Mouse (Mus musculus) E14TG2a.4 (cell line): ENCODE data around the gene Kansl1.

Experiments
- H3K27me3 ChIP-seq: 2 replicates; pipeline ENCODE4 v1.6.1; 2014; ENCODE audit warnings: low read length, control low read depth; ENCODE audit not compliant: insufficient read depth
- H3K36me3 ChIP-seq: 2 replicates; pipeline ENCODE4 v1.6.1; 2014; ENCODE audit warnings: low read length, control low read depth; ENCODE audit not compliant: insufficient read depth
- H3K4me1 ChIP-seq: replicated peaks from 2 replicates; pipeline ENCODE4 v1.6.1; 2014; ENCODE audit warnings: low read depth, low read length, control low read depth
- H3K4me3 ChIP-seq: replicated peaks from 2 replicates; pipeline ENCODE4 v1.5.1; 2014; ENCODE audit warnings: mild to moderate bottlenecking, low read length
- H3K9me3 ChIP-seq: 2 replicates; pipeline ENCODE4 v1.6.1; 2014; ENCODE audit warnings: low read length, control low read depth
- CTCF ChIP-seq: conservative IDR thresholded peaks from 2 replicates; pipeline ENCODE4 v1.5.1; 2014; ENCODE audit warnings: low read length
- NANOG ChIP-seq: IDR thresholded peaks from 2 replicates; pipeline ENCODE4 v1.6.1; 2014; ENCODE audit warnings: borderline replicate concordance, low read length, mixed read lengths
- POU5F1 ChIP-seq: IDR thresholded peaks from 2 replicates; pipeline ENCODE4 v1.6.1; 2014; ENCODE audit warnings: low read length, borderline replicate concordance

Kansl1 gene

DNA sequence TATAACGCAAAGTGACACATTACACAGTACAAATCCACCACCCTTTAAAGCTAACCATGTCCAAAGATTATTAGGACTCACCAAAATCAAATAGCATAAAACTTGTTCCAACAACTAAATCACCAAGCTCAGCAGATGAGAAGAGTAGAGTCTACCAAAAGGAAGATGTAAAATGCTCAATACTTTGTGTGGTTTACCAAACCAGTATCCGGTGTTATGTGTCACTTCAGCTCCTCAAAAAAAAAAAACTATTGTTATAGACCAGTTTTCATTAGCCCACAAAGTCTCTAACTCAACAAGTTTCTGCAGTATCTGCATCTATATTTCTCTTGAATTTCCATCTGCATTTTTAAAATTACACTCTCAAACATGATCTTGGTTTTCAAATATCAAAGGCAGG lies 25.3 kb downstream of the Kansl1 start:
- no peak for TF ChIP-seq CTCF
- no peak for TF ChIP-seq NANOG
- TF ChIP-seq POU5F1 = no peak
- Histone ChIP-seq H3K36me3 (peaks cover 6% of the 10 kb centered on the region; the same call in 1 of the 2 replicates), H3K4me3 (peak overlapping the region; percentile 92), H3K27me3 (no peaks in the 10 kb centered on the region), H3K4me1 (peaks cover 46% of the 10 kb centered on the region), H3K9me3 (no peaks in the 10 kb centered on the region)

DNA sequence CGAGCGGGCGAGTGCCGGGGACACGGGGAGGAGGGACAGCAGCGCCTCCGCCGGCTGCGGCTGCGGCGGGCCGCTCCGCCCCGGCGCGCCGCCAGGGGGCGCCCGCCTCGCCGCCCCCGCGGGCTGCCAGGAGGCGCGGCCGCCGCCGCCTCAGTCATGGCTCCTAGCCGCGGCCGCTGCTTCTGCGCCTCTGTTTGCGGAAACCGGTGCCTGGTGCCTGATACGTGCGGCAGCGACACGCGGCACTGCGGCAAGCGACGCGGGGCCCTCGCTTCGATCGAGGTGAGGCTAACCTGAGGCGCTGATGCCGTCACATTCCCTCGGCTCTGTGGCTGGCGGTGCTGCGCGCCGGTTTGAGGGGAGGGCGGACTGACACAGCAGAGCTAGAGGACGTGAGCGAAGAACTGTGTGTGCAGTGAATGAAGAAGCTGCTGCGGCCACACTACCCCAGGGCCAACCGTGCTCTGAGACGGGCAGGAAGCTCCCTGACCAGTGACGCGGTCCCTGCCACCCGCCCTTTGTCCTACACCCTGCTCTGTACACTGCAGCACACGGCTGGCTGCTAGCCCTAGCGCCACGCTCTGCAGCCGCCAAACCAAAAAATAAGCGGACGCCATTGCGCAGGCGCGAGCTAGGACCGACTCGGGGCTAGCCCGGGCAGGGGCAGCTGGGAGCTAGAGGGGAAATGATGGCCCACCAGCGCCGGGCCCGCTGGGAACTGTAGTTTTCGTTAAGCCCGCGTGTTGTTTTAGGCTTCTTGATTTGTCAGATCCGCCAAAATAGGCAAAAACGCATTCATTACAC lies 26.1 kb downstream of the Kansl1 start:
- H3K4me1 ChIP-seq = peaks cover 51% of the 10 kb centered on the region
- H3K9me3 ChIP-seq = no peaks in the 10 kb centered on the region
- TF ChIP-seq NANOG (no peak), POU5F1 (no peak), CTCF (no peak)
- H3K27me3 ChIP-seq = no peaks in the 10 kb centered on the region
- H3K4me3 ChIP-seq = peak overlapping the region; percentile 92
- peaks cover 6% of the 10 kb centered on the region; the same call in 1 of the 2 replicates for H3K36me3 ChIP-seq

DNA sequence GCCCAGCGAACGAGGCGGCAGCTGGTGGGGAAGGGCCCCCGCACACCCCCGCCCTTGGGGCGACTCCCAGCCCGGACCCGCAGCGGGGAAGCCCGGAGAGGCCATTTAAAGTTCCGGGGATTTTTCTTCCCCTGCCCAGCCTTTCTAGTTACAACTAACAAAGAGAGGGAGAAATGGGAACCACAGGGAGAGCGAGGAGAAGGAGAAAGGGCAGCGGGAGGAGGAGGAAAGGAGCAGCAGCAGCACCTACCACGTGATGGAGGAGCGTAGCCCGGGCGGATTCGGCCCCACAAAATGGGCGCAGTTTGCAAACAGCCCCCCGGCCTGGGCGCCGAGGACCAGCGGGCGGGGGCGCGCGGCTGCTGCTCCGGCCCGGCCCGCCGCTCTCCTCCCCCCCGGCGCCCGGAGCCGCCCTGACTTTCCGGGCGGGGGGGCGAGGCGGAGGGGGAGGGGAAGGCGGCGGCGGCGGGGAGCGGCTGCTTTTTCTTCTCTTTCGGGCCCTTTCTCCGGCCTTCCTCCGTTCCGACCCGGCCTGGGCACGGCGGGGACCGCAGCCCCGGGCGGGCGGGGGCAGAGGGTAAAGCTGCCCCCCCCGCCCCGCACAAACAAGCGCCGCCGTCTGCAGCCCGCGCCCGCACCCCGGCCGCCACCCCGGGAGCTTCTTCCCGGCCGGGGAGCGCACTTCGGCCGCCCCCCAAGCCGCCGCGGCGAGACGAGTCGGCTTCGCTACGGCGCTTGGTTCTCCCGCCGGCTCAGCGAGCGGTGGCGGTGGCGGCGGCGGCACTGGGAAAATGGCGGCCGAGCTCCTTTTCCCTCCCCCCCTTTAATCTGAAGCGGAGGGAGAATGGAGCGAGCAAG lies 27.0 kb downstream of the Kansl1 start:
- H3K27me3 ChIP-seq = no peaks in the 10 kb centered on the region
- H3K9me3 ChIP-seq = no peaks in the 10 kb centered on the region
- H3K36me3 ChIP-seq = peaks cover 6% of the 10 kb centered on the region; the same call in 1 of the 2 replicates
- TF ChIP-seq POU5F1 = no peak
- TF ChIP-seq CTCF = no peak
- TF ChIP-seq NANOG = no peak
- H3K4me1 ChIP-seq = peaks cover 57% of the 10 kb centered on the region
- peak overlapping the region; percentile 92 for H3K4me3 ChIP-seq

DNA sequence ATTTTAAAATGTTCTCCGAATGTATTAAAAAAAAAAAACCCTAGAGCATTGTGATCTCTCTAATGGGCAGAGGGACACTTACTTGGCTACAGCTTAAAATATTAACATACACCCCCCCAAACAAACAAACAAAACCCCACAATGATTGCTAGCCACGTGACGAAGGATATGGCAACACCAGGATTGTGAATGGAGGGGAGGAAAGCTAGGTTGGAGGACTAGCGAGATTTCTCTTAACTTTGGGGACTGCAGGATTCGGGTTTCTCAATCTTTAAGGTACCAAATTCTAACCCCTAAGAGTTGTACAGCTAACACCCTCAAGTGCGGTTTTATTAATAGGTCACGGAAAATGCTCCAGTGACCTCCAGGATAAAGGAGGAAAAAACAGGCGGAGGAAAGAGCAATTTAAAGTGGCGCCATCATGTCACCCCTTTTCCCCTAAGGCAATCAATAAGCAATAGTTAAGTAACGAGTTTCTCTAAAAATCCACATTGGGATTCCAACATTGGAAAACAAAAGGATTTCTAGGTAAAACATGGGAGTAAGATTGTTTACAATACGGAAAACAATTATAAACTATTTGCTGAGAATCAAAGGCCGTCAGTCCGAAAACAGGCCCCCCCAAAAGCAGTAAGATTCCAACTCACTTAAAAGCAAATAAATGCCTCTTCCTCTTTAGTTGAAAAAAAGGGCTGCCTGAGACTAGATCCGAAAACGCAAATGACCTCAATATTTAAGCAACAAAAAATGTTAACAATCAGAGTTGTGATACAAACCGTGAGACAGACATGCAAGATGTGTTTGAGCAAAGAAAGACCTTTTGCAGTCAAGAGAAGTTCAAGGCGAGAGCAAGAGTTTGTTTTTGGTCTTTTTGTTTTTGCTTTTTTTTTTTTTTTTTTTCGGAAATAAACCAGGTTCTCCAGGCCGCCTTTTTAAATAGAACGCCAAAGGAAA lies 27.9 kb downstream of the Kansl1 start:
- peaks cover 65% of the 10 kb centered on the region for H3K4me1 ChIP-seq
- H3K36me3 ChIP-seq = no peaks in the 10 kb centered on the region
- TF ChIP-seq NANOG (no peak), CTCF (no peak), POU5F1 (no peak)
- H3K4me3 ChIP-seq = peak overlapping the region; percentile 92
- H3K27me3 ChIP-seq = no peaks in the 10 kb centered on the region
- H3K9me3 ChIP-seq = no peaks in the 10 kb centered on the region

DNA sequence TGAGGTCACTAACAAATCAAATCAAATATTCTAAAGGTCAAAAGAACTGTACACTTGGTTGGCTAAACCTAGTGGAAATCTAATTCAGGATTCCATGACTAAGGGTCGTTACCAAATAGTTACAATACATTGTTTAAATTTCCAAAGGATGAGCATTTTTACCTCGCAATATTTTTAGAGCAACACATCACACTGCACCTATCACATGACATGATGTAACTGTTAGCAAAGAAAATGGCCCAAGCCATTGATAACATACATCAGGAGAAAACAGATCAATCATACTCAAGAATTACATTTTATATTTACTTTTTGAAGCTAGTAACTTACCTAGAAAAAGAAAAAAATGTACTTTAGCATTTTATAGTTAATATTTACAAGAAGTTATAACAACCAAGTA lies 29.0 kb downstream of the Kansl1 start:
- H3K4me1 ChIP-seq = peaks cover 63% of the 10 kb centered on the region
- H3K27me3 ChIP-seq = no peaks in the 10 kb centered on the region
- TF ChIP-seq CTCF (no peak), NANOG (no peak), POU5F1 (no peak)
- no peaks in the 10 kb centered on the region for H3K9me3 ChIP-seq
- peak overlapping the region; percentile 92 for H3K4me3 ChIP-seq
- peaks cover 4% of the 10 kb centered on the region; the same call in 1 of the 2 replicates for H3K36me3 ChIP-seq

DNA sequence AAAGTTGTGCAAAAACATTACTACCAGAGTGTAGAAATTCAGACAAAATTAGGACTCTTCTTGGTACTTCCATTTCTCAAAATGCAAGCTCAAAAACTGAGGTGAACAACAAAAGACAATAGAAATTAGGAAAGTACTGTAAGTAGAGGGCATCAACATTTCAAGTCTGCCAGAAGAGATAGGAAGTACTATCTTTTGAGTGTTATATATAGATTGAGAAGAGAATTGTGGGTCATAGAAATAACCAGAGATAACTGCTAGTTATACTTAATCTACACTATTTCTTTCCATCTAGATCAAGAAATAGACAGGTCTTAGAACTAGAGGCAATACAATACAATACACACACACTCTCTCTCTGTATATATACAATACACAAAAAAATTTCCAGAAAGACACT lies 30.2 kb downstream of the Kansl1 start:
- Histone ChIP-seq H3K27me3 (no peaks in the 10 kb centered on the region), H3K9me3 (no peaks in the 10 kb centered on the region), H3K4me3 (peak overlapping the region; percentile 17; the same call in 1 of the 2 replicates), H3K36me3 (peaks cover 4% of the 10 kb centered on the region; the same call in 1 of the 2 replicates), H3K4me1 (peaks cover 54% of the 10 kb centered on the region)
- TF ChIP-seq POU5F1 = no peak
- TF ChIP-seq NANOG = no peak
- TF ChIP-seq CTCF = no peak

DNA sequence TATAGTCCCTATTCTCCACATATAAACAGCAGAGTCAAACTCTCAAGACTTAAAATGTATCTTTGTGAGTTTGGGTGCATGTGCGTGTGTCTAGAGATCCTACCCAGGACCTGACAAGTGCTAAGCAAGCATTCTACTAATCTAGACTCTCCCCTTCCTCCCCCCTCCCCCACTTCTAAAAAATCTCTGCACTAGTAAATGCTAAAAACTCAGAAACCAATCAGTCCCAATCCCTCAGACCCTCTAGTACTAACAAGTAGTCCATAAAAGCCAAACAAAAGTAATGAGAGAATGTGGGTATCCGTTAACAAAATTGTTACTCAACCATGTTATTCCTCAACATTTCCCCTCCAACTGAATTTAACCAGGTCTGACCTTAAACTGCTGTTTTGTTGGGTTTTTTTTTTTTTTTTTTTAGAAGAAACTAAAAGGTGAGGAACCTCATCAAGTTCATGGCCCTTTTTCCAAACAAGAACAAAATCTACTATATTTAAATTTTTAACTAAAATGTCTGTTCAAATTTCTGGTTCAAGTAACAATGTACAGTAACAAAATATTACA lies 32.2 kb downstream of the Kansl1 start:
- H3K9me3 ChIP-seq = no peaks in the 10 kb centered on the region
- no peak overlapping the region for H3K4me3 ChIP-seq
- H3K4me1 ChIP-seq = peaks cover 63% of the 10 kb centered on the region
- no peaks in the 10 kb centered on the region for H3K27me3 ChIP-seq
- peaks cover 4% of the 10 kb centered on the region; the same call in 1 of the 2 replicates for H3K36me3 ChIP-seq
- TF ChIP-seq CTCF = no peak

DNA sequence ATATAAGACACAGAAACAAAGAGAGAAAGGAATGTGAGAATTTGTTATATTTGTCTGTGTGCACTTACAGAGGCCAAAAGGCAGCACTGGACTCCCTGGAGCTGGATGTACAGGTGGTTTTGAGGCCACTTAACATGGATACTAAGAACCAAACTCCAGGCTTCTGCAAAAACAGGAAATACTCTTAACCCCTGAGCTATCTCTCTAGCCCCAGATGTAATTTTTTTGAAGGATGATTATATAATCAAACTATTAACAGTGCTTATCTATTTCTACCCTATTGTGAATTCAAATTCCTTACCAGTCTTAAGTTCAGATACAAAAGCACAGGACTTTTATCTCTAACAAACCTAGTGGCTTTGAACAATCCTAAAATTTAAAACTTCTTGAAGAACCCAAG lies 32.9 kb downstream of the Kansl1 start:
- TF ChIP-seq NANOG (no peak), CTCF (no peak), POU5F1 (no peak)
- Histone ChIP-seq H3K36me3 (peaks cover 4% of the 10 kb centered on the region; the same call in 1 of the 2 replicates), H3K4me3 (no peak overlapping the region), H3K4me1 (peaks cover 67% of the 10 kb centered on the region), H3K9me3 (no peaks in the 10 kb centered on the region), H3K27me3 (no peaks in the 10 kb centered on the region)
